Mouse (Mus musculus) fat pad, adult 2 months (tissue): Measurements from ENCODE around the gene Ifngr2.
A peak's percentile ranks its signal among the peaks of the same experiment; 100 is the strongest.
"Not testable (repeated sequence)": the region's sequence is repeated elsewhere in the genome, so short reads cannot be mapped to it uniquely, and the experiment has no call there.

ENCODE experiments used
- DNase-seq: peaks from one replicate; pipeline ENCODE4 v3.0.0-alpha.2; 2011; ENCODE audit warnings: low read depth, low spot score; ENCODE audit errors: extremely low read depth

Gene Ifngr2

GRCm38 (mm10) chr16:91546836-91547741 is at the start of gene Ifngr2:
TSS of gene Ifngr2 (plus strand) at chr16:91547072.
- DNase-seq = no peak

- no peak for DNase-seq
Observed at GRCm38 (mm10) chr16:91498041-91498440, 48.8 kb upstream of the Ifngr2 start.

- no peak for DNase-seq
Observed at GRCm38 (mm10) chr16:91504701-91505100, 42.2 kb upstream of the Ifngr2 start.

GRCm38 (mm10) chr16:91505116-91505601 is 41.7 kb upstream of the Ifngr2 start:
- DNase-seq = no peak

GRCm38 (mm10) chr16:91506396-91506795 is 40.5 kb upstream of the Ifngr2 start:
- DNase-seq = no peak

- no peak for DNase-seq
Observed at GRCm38 (mm10) chr16:91512161-91512787, 34.6 kb upstream of the Ifngr2 start.

- no peak for DNase-seq
Observed at GRCm38 (mm10) chr16:91513099-91513498, 33.8 kb upstream of the Ifngr2 start.

GRCm38 (mm10) chr16:91517020-91517419 is 29.9 kb upstream of the Ifngr2 start:
- DNase-seq = no peak

GRCm38 (mm10) chr16:91522040-91522439 is 24.8 kb upstream of the Ifngr2 start:
- DNase-seq = no peak

GRCm38 (mm10) chr16:91522479-91523309 is 24.2 kb upstream of the Ifngr2 start:
- DNase-seq = no peak

GRCm38 (mm10) chr16:91524206-91524605 is 22.7 kb upstream of the Ifngr2 start:
- DNase-seq = no peak

GRCm38 (mm10) chr16:91526274-91526673 is 20.6 kb upstream of the Ifngr2 start:
- no peak for DNase-seq

- no peak for DNase-seq
Observed at GRCm38 (mm10) chr16:91527051-91527450, 19.8 kb upstream of the Ifngr2 start.

GRCm38 (mm10) chr16:91527500-91527899 is 19.4 kb upstream of the Ifngr2 start:
- DNase-seq = no peak

GRCm38 (mm10) chr16:91528578-91528977 is 18.3 kb upstream of the Ifngr2 start:
- no peak for DNase-seq

GRCm38 (mm10) chr16:91530830-91531229 is 16.0 kb upstream of the Ifngr2 start:
- DNase-seq = not testable (repeated sequence)

- no peak for DNase-seq
Observed at GRCm38 (mm10) chr16:91531856-91532255, 15.0 kb upstream of the Ifngr2 start.

- DNase-seq = no peak
Observed at GRCm38 (mm10) chr16:91532429-91532828, 14.4 kb upstream of the Ifngr2 start.

GRCm38 (mm10) chr16:91533097-91534001 is 13.5 kb upstream of the Ifngr2 start:
- no peak for DNase-seq

- peak; percentile 13 for DNase-seq
Observed at GRCm38 (mm10) chr16:91534477-91534876, 12.4 kb upstream of the Ifngr2 start.
